Mouse (Mus musculus) naive thymus-derived CD4-positive, alpha-beta T cell, adult 5 months (primary cell): Measurements from ENCODE around the gene Kcnd3. TPM values are rescaled to one million over a fixed set of nuclear protein-coding genes. Genes with fewer than 3 reads are reported as not detected.

Experiments
- polyA plus RNA-seq: library from polyadenylated mRNA; unstranded; fragments of 100-300 nt; shearing (Covaris generic); gene quantifications from one replicate; pipeline ENCODE4 v1.2.1, GENCODE M21; 2017

Kcnd3 gene
- not detected for polyA plus RNA-seq

DNA sequence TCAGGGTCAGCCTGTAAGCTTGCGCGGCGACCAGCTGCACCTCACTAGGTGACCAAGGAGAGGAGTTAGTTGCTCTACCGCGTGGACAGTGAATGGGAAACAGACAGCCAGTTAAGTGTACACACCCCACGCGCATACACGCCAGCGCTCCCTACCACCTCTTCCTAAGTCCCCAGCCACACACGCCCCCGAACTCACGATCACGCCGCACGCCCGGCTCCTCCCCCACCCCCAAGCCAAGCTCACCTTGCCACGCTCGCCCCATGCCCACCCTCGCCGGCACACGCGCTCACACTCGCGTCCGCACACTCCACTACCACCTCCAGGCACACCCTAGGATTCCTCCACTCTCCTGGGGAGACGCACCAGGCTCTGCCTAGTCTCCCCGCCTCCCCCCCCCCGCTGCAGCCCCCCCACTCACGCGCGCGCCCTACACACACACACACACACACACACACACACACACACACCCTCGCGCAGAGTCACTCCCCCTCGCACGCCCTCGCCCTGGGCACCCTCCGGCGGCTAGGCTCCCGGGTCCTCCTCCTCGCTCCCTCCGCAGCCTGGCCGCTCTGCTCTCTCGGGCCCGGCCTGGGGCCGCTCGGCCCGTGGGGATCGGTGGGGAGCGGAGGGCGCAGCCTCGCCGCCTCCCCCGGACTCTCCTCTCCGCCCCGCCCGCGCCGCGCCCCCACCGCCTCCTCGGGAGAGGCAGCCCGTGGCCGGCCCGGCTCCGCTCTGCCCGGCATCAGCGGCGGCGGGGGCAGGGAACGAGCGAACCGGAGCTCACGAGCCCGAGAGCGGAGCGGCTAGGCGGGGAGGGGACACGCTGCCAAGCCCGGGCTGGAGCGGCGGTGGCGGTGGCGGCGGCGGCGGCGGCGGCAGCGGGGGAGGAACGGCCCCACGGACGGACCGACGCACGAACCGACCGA is at the start of gene Kcnd3:
TSS of gene Kcnd3 (plus strand) at position 704 of the 929 bp plus-strand sequence.

DNA sequence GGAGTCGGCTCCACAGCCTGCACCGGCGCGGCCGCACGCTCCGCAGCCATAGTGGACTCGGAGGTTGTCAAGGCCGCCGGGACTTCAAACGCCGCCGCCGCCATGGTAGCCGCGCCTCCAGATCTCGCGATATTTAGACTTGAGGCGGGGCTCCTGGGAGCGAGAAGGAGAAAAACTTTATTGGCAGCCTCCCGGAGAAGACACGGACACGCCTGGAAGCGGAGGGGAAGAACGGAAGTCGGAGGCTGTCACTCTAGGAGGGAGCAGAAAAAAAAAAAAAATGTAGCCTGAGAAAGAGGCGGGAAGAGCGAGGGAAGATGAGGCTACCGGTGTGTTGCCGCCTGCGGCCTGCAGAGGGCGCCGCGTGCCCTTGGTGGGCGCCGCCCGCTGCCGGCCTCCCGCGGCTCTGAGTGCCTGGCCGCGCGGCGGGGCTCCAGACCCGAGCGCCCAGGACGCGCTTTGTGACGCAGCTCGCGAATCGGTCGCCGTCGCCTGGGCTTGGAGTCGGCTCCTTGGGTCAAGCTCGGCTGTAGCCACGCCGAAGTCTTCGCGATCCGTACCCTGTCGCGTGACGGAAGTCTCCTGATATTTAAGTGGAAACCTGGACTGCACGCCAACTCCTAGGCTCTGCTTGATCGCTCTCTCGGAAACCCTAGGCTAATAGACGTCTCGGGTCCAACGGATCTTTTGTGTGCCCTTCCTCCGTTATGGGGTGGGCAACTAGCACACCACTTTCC is 235.4 kb downstream of the Kcnd3 start, which contains the start of gene Ddx20:
TSS of gene Ddx20 (minus strand) at position 251 of the 737 bp plus-strand sequence.

DNA sequence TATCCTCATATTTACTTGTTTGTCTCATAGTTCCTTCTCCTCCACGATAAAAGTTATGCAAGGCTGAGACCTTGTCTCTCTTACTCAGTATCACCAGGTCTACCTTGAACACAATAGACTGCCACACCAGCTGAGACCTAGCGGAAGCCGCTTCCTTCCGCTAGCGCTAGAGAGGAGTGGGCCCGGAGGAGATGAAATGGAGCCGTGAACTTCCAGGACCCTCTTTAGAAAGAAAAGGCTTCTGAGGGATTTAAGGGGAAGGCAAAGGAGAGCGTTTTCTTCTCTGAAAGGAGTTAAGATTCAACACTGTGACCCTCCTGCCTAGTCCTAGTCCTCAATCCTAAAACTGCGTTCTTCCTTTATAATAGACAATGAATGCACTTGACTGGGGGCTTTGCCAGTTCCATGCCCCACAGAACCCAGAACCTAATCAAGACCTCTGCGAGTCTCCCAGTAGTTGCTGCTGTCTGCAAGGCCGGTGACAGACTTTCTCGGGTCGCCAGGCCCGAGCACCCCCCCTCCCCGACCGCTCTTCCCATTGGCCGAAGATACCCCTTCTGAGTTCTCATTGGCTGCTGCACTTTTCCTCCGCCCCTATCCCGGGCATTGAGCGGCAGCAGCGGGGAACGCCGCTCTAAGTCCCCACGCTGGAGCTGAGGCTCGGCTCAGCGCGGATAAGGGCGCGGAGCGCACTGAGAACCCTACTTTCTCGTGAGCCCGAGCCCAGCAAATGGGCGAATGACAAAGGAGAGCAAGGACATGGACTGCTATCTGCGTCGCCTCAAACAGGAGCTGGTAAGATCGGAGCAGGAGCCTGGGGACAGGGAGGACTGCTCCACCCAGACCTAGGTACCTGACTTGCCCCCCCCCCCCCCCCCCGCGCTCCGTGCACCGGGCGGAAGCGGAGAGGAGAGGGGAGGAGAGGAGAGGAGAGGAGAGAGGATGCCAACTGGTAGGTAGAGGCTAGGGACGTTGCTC is 252.2 kb downstream of the Kcnd3 start, which contains the start of gene Inka2:
TSS of gene Inka2 (plus strand) at position 569 of the 978 bp plus-strand sequence.

Other genes with a start within 250 kb of the Kcnd3 start
- 14.2 TPM for gene Ddx20, start 235.2 kb downstream of the Kcnd3 start, polyA plus RNA-seq